Mouse (Mus musculus): Measurements from ENCODE around the gene Slc6a18. TPM values are rescaled to one million over a fixed set of nuclear protein-coding genes. Genes with fewer than 3 reads are reported as not detected.
"Not testable (repeated sequence)": the region's sequence is repeated elsewhere in the genome, so short reads cannot be mapped to it uniquely, and the experiment has no call there.

Gene Slc6a18
- not detected in 2 replicates for polyA plus RNA-seq (2016; fragmentation: Nextera tagmentation; extraction: Ambion mirVana)

DNA sequence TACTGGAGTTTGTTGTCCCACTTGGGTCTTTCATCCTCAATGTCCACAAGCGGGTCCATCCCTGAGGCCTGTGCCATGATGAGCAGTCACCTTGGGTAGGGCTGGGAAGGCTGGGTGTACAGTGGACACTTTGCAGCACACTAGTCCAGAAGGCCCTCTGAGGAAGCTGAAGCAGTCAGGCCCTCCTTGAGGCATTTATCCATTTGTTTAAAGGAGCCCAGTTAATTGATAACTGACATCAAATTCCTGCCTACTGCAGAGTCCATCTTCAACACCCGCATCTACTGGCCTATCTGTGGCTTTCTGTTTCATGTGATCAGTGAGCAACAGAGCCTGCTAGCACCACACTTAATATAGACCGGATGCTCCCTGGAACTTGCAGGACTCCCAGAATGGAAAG lies at the start of gene Slc6a18:
TSS of gene Slc6a18 (minus strand) at position 171 of the 400 bp plus-strand sequence.
- 88% methylated on average over 3 of the region's 3 CpGs for WGBS
- Histone ChIP-seq H3K27me3 (ENCODE audit: poor library complexity, severe bottlenecking) (no peaks in the 10 kb centered on the region), H3K4me3 (no peak within 1 kb of the TSS), H3K9me3 (no peaks in the 10 kb centered on the region), H3K4me1 (no peaks in the 10 kb centered on the region), H3K36me3 (replicated peaks) (no peaks in the 10 kb centered on the region), H3K27ac (no peak within 1 kb of the TSS)
- no peak for DNase-seq (ENCODE audit: extremely low spot score, low spot score)

DNA sequence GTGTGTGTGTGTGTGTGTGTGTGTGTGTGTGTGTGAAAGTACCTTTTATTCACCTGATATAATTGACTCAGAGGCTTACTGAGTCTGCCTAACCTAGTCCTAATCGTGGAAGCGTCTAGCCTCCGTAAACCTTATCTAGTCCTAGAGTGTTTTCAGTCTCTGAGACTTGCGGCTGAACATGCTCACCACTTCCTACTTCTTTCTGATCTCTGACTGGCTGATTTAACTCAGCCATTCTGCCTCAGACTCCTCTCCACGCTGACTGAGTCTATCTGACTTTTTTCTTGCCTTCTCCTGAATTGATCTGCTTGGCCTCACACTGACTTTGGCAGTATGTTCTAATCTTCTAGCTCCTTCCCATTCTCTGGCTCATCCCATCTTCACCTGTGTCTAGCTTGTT lies 47.5 kb upstream of the Slc6a18 start:
- Histone ChIP-seq H3K27ac (no peak overlapping the region), H3K9me3 (no peaks in the 10 kb centered on the region), H3K4me1 (peaks cover 19% of the 10 kb centered on the region), H3K4me3 (no peak overlapping the region), H3K36me3 (replicated peaks) (no peaks in the 10 kb centered on the region), H3K27me3 (ENCODE audit: poor library complexity, severe bottlenecking) (peaks cover 5% of the 10 kb centered on the region; the same call in 1 of the 2 replicates)
- no peak for DNase-seq (ENCODE audit: extremely low spot score, low spot score)
- WGBS, result 82% methylated on average over 5 of the region's 5 CpGs

DNA sequence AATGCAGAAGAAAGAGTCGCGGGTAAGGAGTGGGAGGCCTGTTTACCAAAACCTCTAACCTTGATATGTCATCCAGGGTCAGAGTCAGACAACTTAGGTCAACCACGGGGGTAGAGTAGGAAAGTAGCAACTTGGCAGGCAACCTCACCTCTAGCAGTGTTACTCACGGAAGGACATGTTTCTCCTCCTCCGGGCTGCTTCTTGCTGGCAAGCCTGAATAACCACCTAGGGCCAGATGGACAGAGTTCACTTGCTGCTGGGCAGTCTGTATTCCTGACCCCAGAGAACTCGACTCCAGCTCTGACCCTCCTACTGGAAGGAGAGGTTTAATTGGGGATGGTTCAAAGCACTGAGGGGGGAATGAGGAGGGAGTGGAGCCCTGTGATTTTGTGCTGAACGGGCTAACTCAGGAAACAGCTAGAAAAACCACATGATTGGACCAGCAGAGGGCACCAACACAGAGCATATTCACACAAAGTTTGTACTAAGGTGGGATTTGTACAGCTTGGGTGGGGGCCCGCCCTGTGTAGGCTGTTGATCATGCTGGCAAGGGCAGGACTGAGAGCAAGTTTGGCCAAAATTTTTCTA lies 45.4 kb upstream of the Slc6a18 start:
- peaks cover 5% of the 10 kb centered on the region; the same call in 1 of the 2 replicates for H3K27me3 ChIP-seq (ENCODE audit: poor library complexity, severe bottlenecking)
- no peaks in the 10 kb centered on the region for H3K9me3 ChIP-seq
- H3K27ac ChIP-seq, result no peak overlapping the region
- H3K36me3 ChIP-seq (replicated peaks), result no peaks in the 10 kb centered on the region
- peak; percentile 41 for DNase-seq (ENCODE audit: extremely low spot score, low spot score)
- 46% methylated on average over 8 of the region's 8 CpGs for WGBS
- no peak overlapping the region for H3K4me3 ChIP-seq
- H3K4me1 ChIP-seq, result peaks cover 19% of the 10 kb centered on the region

DNA sequence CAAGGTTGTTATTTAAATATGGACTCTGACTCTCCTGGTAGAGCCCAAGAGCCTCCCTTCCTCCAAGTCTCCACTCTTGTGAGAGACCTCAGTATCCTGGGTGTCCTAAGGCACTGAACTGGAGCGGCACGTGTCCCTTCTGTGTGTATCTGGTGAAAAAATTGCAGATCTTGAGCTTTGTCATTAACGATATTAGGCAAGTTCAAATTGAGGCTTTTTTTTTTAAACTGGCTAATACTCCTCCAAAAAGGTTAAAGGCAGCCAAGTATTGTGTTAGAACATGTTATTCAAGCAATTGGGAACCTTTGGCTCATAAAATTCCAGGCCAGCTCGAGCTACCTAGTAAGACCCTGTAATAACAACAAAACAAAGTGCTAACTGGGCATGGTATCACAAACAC lies 42.4 kb upstream of the Slc6a18 start:
- H3K4me1 ChIP-seq, result peaks cover 6% of the 10 kb centered on the region
- WGBS, result 85% methylated on average over 4 of the region's 4 CpGs
- H3K27me3 ChIP-seq (ENCODE audit: poor library complexity, severe bottlenecking), result peaks cover 5% of the 10 kb centered on the region; the same call in 1 of the 2 replicates
- H3K27ac ChIP-seq, result no peak overlapping the region
- H3K36me3 ChIP-seq (replicated peaks), result no peaks in the 10 kb centered on the region
- no peaks in the 10 kb centered on the region for H3K9me3 ChIP-seq
- no peak overlapping the region for H3K4me3 ChIP-seq
- DNase-seq (ENCODE audit: extremely low spot score, low spot score), result no peak

DNA sequence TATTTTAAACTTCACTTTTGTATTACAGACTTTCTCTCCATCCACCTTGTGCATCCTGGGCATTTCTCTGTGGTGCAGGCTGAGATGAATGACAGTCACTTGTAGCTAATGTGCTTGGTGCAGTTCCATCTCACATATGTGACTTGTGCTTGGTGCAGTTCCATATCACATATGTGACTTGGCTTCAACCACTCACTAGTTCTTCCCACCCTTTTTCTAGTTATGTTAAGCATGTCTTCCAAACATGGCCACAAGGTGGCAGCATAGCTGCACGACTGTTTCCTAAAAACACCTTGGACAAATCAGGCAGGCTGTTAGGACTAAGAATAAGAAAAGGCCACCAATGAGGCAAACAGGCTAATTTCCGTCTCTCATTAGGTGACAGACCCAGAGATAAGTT lies 40.4 kb upstream of the Slc6a18 start:
- Histone ChIP-seq H3K36me3 (replicated peaks) (no peaks in the 10 kb centered on the region), H3K4me1 (peaks cover 5% of the 10 kb centered on the region), H3K9me3 (no peaks in the 10 kb centered on the region), H3K4me3 (no peak overlapping the region), H3K27me3 (ENCODE audit: poor library complexity, severe bottlenecking) (peaks cover 5% of the 10 kb centered on the region; the same call in 1 of the 2 replicates), H3K27ac (no peak overlapping the region)
- 3% methylated on average over 2 of the region's 2 CpGs for WGBS
- peak; percentile 75 for DNase-seq (ENCODE audit: extremely low spot score, low spot score)

DNA sequence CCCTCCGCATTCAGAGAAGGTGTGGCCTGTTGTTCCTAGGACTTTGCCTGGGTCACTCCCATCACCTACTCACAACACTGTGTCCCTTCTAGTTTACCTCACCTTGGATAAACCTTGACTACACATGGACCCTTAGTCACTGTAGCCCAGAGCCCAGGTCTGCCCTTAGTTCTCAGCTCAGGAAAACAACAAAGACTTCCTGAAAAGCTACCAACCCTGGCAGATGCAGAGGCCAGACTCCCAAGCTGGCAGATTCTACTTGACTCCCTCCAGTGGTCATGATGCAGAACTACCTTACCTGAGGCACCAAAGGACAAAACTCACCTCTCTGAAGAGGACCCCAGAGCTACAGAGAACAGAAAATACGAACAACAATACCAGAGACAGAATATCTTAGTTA lies 36.2 kb upstream of the Slc6a18 start:
- DNase-seq (ENCODE audit: extremely low spot score, low spot score), result no peak
- no peaks in the 10 kb centered on the region for H3K27me3 ChIP-seq (ENCODE audit: poor library complexity, severe bottlenecking)
- 69% methylated on average over 2 of the region's 2 CpGs for WGBS
- H3K4me1 ChIP-seq, result no peaks in the 10 kb centered on the region
- H3K4me3 ChIP-seq, result no peak overlapping the region
- no peaks in the 10 kb centered on the region for H3K9me3 ChIP-seq
- no peaks in the 10 kb centered on the region for H3K36me3 ChIP-seq (replicated peaks)
- H3K27ac ChIP-seq, result no peak overlapping the region

DNA sequence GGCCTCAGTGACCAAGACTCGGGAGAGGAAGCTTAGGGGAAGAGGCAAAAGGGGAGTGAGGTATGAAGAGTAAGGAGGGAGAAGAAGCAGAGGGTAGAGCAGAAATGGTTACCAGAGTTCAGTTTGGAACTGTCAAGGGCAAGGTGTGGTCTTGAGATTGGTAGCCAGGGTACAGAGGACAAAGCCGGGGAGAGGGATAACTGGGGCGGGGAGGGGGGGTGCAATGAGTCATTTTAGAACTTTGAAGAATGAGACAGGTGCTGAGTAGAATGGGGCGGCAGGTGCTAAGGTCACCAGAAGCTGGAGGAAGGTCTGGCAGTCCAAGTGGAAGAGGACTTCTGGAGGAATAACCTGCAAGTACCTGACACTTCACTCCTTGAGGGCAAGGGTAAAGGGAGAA lies 35.4 kb upstream of the Slc6a18 start:
- Histone ChIP-seq H3K4me1 (no peaks in the 10 kb centered on the region), H3K36me3 (replicated peaks) (no peaks in the 10 kb centered on the region), H3K27me3 (ENCODE audit: poor library complexity, severe bottlenecking) (no peaks in the 10 kb centered on the region), H3K27ac (no peak overlapping the region), H3K4me3 (no peak overlapping the region), H3K9me3 (no peaks in the 10 kb centered on the region)
- 87% methylated on average over 4 of the region's 4 CpGs for WGBS
- DNase-seq (ENCODE audit: extremely low spot score, low spot score), result no peak

DNA sequence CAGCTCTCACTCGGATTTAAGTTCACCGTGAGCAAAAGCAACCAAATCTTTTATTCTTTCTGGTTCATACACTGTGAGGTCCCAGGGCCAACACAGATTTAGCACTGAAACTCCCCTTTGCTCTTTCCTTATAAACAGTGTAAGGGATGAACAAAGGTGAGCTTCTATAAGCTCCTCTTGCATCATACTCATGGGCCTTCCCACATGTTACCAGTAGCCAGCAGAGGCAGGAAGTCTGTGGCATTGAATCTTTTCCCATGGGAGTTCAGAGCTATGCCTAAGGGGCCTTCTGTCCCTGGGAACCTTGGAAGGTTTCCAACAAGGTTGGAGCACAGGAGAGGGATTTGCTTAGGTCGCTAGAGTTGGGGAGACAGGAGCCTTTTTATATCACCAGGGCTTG lies 34.4 kb upstream of the Slc6a18 start:
- H3K36me3 ChIP-seq (replicated peaks), result no peaks in the 10 kb centered on the region
- DNase-seq (ENCODE audit: extremely low spot score, low spot score), result no peak
- H3K27ac ChIP-seq, result no peak overlapping the region
- 84% methylated on average over 3 of the region's 3 CpGs for WGBS
- H3K4me1 ChIP-seq, result no peaks in the 10 kb centered on the region
- no peaks in the 10 kb centered on the region for H3K9me3 ChIP-seq
- H3K27me3 ChIP-seq (ENCODE audit: poor library complexity, severe bottlenecking), result no peaks in the 10 kb centered on the region
- no peak overlapping the region for H3K4me3 ChIP-seq

DNA sequence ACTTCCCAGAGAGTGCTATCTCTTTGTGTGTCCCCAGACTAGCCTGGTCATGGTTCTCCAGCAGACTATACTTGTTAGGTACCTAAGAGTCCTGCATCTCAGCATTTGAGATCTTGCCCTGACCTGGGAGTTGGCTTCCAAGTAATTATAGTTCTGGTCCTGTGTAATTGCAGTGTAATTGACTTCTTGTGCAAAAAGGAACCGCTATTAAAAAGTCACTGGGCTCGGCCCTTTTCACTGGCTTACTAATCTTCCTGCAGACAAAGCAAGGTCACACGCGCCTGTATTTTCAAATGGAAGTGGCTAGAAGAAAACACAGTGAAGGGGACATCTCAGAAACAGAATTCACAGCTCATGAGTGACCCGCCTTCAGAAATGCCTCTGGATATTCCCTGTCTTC lies 34.0 kb upstream of the Slc6a18 start:
- H3K9me3 ChIP-seq, result no peaks in the 10 kb centered on the region
- WGBS, result 85% methylated on average over 5 of the region's 5 CpGs
- H3K27me3 ChIP-seq (ENCODE audit: poor library complexity, severe bottlenecking), result no peaks in the 10 kb centered on the region
- H3K36me3 ChIP-seq (replicated peaks), result no peaks in the 10 kb centered on the region
- no peaks in the 10 kb centered on the region for H3K4me1 ChIP-seq
- no peak overlapping the region for H3K4me3 ChIP-seq
- DNase-seq (ENCODE audit: extremely low spot score, low spot score), result no peak
- H3K27ac ChIP-seq, result no peak overlapping the region

DNA sequence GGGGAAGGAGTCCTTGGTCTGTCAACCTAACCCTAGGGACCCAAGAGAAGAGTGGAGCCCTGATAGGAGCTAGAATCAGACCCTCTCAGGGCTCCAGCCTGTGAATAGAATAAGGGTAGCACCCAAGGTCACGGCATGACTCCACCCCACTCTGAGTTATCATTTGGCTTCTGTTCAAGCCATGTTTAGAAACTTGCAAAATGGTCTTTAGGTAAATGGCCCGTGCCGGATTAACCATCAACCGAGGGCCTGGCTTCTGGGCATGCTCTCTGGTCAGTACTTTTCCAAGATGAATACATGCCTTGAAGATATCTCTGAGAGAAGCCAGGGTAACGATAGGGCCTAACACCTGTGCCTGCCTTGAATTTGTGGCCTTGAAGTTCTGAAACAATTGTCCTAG lies 33.4 kb upstream of the Slc6a18 start:
- DNase-seq (ENCODE audit: extremely low spot score, low spot score), result no peak
- Histone ChIP-seq H3K4me3 (no peak overlapping the region), H3K36me3 (replicated peaks) (no peaks in the 10 kb centered on the region), H3K27me3 (ENCODE audit: poor library complexity, severe bottlenecking) (no peaks in the 10 kb centered on the region), H3K9me3 (no peaks in the 10 kb centered on the region), H3K4me1 (no peaks in the 10 kb centered on the region), H3K27ac (no peak overlapping the region)
- 94% methylated on average over 5 of the region's 5 CpGs for WGBS

DNA sequence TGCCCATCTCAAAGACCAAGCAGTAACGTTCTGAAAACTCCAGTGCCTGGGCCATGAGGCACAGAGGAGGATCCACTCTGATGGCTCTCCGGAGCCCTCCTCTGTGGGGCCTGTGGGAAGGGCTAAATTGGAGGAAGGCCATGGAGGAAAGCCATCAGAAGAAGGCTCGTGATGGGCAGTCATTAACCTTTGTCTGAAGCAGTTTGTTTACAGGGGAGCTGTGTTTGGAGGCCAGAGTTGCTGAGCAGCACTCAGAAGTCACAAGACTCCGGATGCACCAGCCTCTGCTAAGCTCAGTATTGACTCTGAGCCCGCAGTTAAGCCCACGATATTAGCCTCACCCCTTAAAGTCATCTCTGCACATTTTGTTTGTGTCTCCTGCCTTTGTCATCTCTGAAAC lies 31.7 kb upstream of the Slc6a18 start:
- no peak for DNase-seq (ENCODE audit: extremely low spot score, low spot score)
- H3K4me1 ChIP-seq, result no peaks in the 10 kb centered on the region
- no peak overlapping the region for H3K27ac ChIP-seq
- 81% methylated on average over 6 of the region's 6 CpGs for WGBS
- H3K36me3 ChIP-seq (replicated peaks), result no peaks in the 10 kb centered on the region
- no peaks in the 10 kb centered on the region for H3K27me3 ChIP-seq (ENCODE audit: poor library complexity, severe bottlenecking)
- no peak overlapping the region for H3K4me3 ChIP-seq
- H3K9me3 ChIP-seq, result no peaks in the 10 kb centered on the region

DNA sequence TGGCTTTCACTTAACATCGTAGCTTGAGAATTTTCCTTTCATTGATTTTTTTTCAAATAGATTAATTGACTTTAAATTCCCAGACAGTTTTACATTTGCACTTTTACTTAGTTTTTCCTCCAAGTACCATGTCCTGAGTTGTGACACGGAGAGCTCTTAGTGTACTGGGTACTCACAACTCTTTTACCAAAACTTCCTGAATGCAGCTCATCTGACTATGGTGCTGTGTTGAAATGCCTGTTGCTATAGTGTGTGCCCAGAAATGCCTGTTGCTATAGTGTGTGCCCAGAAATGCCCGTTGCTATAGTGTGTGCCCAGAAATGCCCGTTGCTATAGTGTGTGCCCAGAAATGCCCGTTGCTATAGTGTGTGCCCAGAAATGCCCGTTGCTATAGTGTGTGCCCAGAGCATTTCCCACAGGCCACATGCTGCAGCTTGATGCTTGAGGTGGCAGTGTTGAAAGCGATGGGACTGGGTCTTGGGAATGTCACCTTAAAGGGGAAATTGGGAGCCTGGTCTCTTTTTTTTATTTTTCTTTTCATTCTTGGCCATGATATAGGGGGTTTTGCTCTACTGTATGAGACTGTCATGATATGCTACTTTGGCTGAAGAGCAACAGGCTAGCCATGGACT lies 27.0 kb upstream of the Slc6a18 start, which contains the start of gene Slc6a19:
TSS of gene Slc6a19 (minus strand) at position 172 of the 632 bp plus-strand sequence.
- H3K9me3 ChIP-seq, result no peaks in the 10 kb centered on the region
- H3K36me3 ChIP-seq (replicated peaks), result no peaks in the 10 kb centered on the region
- no peak for DNase-seq (ENCODE audit: extremely low spot score, low spot score)
- no peaks in the 10 kb centered on the region for H3K27me3 ChIP-seq (ENCODE audit: poor library complexity, severe bottlenecking)
- no peaks in the 10 kb centered on the region for H3K4me1 ChIP-seq
- H3K27ac ChIP-seq, result no peak within 1 kb of the TSS
- WGBS, result 92% methylated on average over 7 of the region's 7 CpGs
- H3K4me3 ChIP-seq, result no peak within 1 kb of the TSS

DNA sequence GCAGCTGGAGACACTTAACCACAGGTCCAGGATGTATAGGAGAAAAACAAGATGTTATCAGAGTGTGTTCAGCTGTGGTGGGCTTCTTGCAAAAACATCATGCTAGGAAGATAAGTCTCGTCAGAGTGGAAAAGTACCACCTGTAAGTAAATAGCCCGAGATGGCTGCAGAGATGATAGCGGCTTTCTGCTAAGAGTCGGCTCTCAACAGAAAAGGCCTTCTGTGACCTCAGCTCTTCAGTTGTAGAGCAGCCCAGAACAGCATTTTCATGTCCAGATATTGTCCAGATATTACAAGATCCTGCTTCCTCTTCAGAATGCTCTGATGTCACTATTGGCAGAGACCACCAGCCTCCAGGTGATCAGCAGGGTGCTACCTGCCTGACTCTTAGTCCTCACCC lies 25.7 kb upstream of the Slc6a18 start:
- H3K27ac ChIP-seq; H3K36me3 ChIP-seq (replicated peaks); H3K27me3 ChIP-seq (ENCODE audit: poor library complexity, severe bottlenecking); H3K4me3 ChIP-seq; DNase-seq (ENCODE audit: extremely low spot score, low spot score); H3K9me3 ChIP-seq; H3K4me1 ChIP-seq: not testable (repeated sequence)
- WGBS, result 89% methylated on average over 4 of the region's 4 CpGs

All from forebrain, embryonic 10.5 days (tissue).